Comparison of ENCODE assay signal across 21 mouse cellular contexts in genomic region chr7:84753361-84753760, GRCm38 (mm10).
"Had no signal": no experiment of that assay in that cellular context is flagged by ENCODE, and none has a peak within 500 bp of the region (broad histone marks: within the 10 kb centered on the region; RNA-seq: fewer than 3 reads in every experiment).

No protein-coding gene starts in this region.

- H3K36me3 ChIP-seq: heart, embryonic 13.5 days; heart, embryonic 15.5 days; hindbrain, embryonic 13.5 days; hindbrain, embryonic 15.5 days; kidney, embryonic 15.5 days; limb, embryonic 13.5 days; limb, embryonic 15.5 days; liver, embryonic 12.5 days had no signal

- H3K27me3 ChIP-seq: heart, embryonic 13.5 days; heart, embryonic 15.5 days; kidney, embryonic 15.5 days; limb, embryonic 13.5 days; limb, embryonic 15.5 days had no signal

- H3K27ac ChIP-seq: heart, adult 2 months; heart, embryonic 13.5 days; heart, embryonic 15.5 days; hindbrain, embryonic 13.5 days; hindbrain, embryonic 15.5 days; hindbrain, postnatal 0 days; kidney, embryonic 15.5 days; kidney, postnatal 0 days; limb, embryonic 13.5 days; limb, embryonic 15.5 days; liver, embryonic 12.5 days; liver, embryonic 14.5 days had no signal

- DNase-seq: heart, adult 2 months; heart, postnatal 4 days; kidney, adult 11 months; kidney, adult 2 months; kidney, adult 9 months; kidney, postnatal 14 days; kidney, postnatal 36 days; layer of hippocampus, adult 9-11 months; layer of hippocampus, postnatal 36 days; left cerebral cortex, postnatal 4 days had no signal

- H3K9me3 ChIP-seq: heart, embryonic 13.5 days; heart, embryonic 15.5 days; hindbrain, embryonic 13.5 days; hindbrain, embryonic 15.5 days; kidney, embryonic 15.5 days; limb, embryonic 13.5 days; limb, embryonic 15.5 days; liver, embryonic 12.5 days had no signal

- H3K4me3 ChIP-seq: heart, adult 2 months; heart, embryonic 13.5 days; heart, embryonic 15.5 days; hindbrain, embryonic 13.5 days; hindbrain, embryonic 15.5 days; kidney, embryonic 15.5 days; limb, embryonic 13.5 days; limb, embryonic 15.5 days; liver, embryonic 12.5 days had no signal
